Mouse (Mus musculus) heart, adult 2 months (tissue): ENCODE results near the gene Fam171a2. TPM values are rescaled to one million over a fixed set of nuclear protein-coding genes. Genes with fewer than 3 reads are reported as not detected.
A peak's percentile ranks its signal among the peaks of the same experiment; 100 is the strongest.

Experiments
- DNase-seq, 2 experiments: peaks; one replicate each; pipeline ENCODE4 v3.0.0; 2021
- H3K27ac ChIP-seq: fragments of 200-600 bp; 2 replicates; pipeline ENCODE4 v1.8.1; 2022
- H3K27me3 ChIP-seq: fragments of 200-500 bp; 2 replicates; pipeline ENCODE4 v1.6.1; 2012; ENCODE audit warnings: mild to moderate bottlenecking, low read length, inconsistent platforms, mixed read lengths; ENCODE audit not compliant: control insufficient read depth, insufficient read depth
- H3K36me3 ChIP-seq: fragments of 200-500 bp; 2 replicates; pipeline ENCODE4 v1.6.1; 2012; ENCODE audit warnings: low read length, inconsistent platforms; ENCODE audit not compliant: control insufficient read depth, insufficient read depth
- H3K4me1 ChIP-seq: fragments of 200-500 bp; 2 replicates; pipeline ENCODE4 v1.6.1; 2011; ENCODE audit warnings: low read length; ENCODE audit not compliant: control insufficient read depth, insufficient read depth
- H3K4me3 ChIP-seq: fragments of 200-600 bp; 2 replicates; pipeline ENCODE4 v1.8.1; 2022
- H3K79me2 ChIP-seq: fragments of 200-500 bp; replicated peaks from 2 replicates; pipeline ENCODE4 v1.6.1; 2012; ENCODE audit warnings: mild to moderate bottlenecking, inconsistent platforms, low read length, moderate library complexity, mixed read lengths; ENCODE audit not compliant: control insufficient read depth, insufficient read depth
- H3K9ac ChIP-seq: fragments of 200-500 bp; 2 replicates; pipeline ENCODE4 v1.6.1; 2012; ENCODE audit warnings: low read depth, mild to moderate bottlenecking, control low read depth, inconsistent platforms, low read length, mixed read lengths
- CTCF ChIP-seq: fragments of 200-600 bp; IDR thresholded peaks from 2 replicates; pipeline ENCODE4 v1.8.1; 2022; ENCODE audit warnings: antibody characterized with exemption, mild to moderate bottlenecking, moderate library complexity
- EP300 ChIP-seq: fragments of 200-500 bp; IDR thresholded peaks from 2 replicates; pipeline ENCODE4 v1.6.1; 2011; ENCODE audit warnings: low read depth, low read length, control low read depth; ENCODE audit not compliant: insufficient read depth
- POLR2A ChIP-seq: fragments of 200-500 bp; IDR thresholded peaks from 2 replicates; pipeline ENCODE4 v1.6.1; 2011; ENCODE audit warnings: mild to moderate bottlenecking, low read depth, low read length, control low read depth; ENCODE audit not compliant: insufficient read depth
- WGBS: fragments of 180-500 bp; shearing (Covaris S2); methylation state at CpG from one replicate; pipeline ENCODE4 v1.1.7; 2018; 5-methylcytosine and 5-hydroxymethylcytosine counted together
- intact Hi-C: fragments of 180-260 bp; cut with DNase I; formaldehyde crosslinking; loops from one replicate; pipeline ENCODE4 v1.15.1; 2025
- polyA plus RNA-seq: library from polyadenylated mRNA; depleted of rRNA; stranded (reverse); fragments of >200 nt; gene quantifications from 2 replicates; pipeline ENCODE4 v1.2.3, GENCODE M21; 2012
- total RNA-seq, 2 experiments: library from RNA; stranded (reverse); gene quantifications; 2 replicates each; pipeline ENCODE4 v1.2.3; 2021

Gene Fam171a2
- total and polyA plus RNA-seq, 3 experiments: 3.8 to 8.3 (median 3.9) TPM

GRCm38 (mm10) chr11:102408344-102408876, 39.1 kb downstream of the Fam171a2 start:
- H3K27me3 ChIP-seq: no peaks in the 10 kb centered on the region
- H3K36me3 ChIP-seq: no peaks in the 10 kb centered on the region
- H3K4me3 ChIP-seq: peak overlapping the region; percentile 71
- H3K79me2 ChIP-seq: no peaks in the 10 kb centered on the region
- peak overlapping the region; percentile 98 for H3K27ac ChIP-seq
- intact Hi-C loops: no loop called here
- TF ChIP-seq POLR2A (peak; percentile 85), CTCF (no peak), EP300 (peak; percentile 88)
- DNase-seq: peak; percentile 96 to 98
- peaks cover 5% of the 10 kb centered on the region for H3K4me1 ChIP-seq
- WGBS: under 1% methylated on average over 32 of the region's 32 CpGs
- peak overlapping the region; percentile 54 for H3K9ac ChIP-seq

GRCm38 (mm10) chr11:102407834-102408215, 39.7 kb downstream of the Fam171a2 start, which contains the start of gene Slc25a39:
Slc25a39 (minus strand) TSS chr11:102407946.
- DNase-seq: no peak
- H3K27me3 ChIP-seq: no peaks in the 10 kb centered on the region
- no peaks in the 10 kb centered on the region for H3K79me2 ChIP-seq
- peak within 1 kb of the TSS; percentile 98 for H3K27ac ChIP-seq
- peak within 1 kb of the TSS; percentile 92 for H3K9ac ChIP-seq
- TF ChIP-seq POLR2A: no peak
- TF ChIP-seq EP300: no peak
- TF ChIP-seq CTCF: 0 out of 2 replicates have a peak, but pooled peaks have one; percentile 0
- intact Hi-C loops: loop anchor here (1.0 kb wide), 2 partner anchors 22 to 92 kb away; partner anchors contain the start of gene Grn
- peak within 1 kb of the TSS; percentile 71 for H3K4me3 ChIP-seq
- WGBS: 1% methylated on average over 19 of the region's 19 CpGs
- H3K4me1 ChIP-seq: peaks cover 5% of the 10 kb centered on the region
- H3K36me3 ChIP-seq: no peaks in the 10 kb centered on the region

- Histone ChIP-seq H3K27ac (peak overlapping the region; percentile 98), H3K79me2 (no peaks in the 10 kb centered on the region), H3K27me3 (no peaks in the 10 kb centered on the region), H3K9ac (peak overlapping the region; percentile 92), H3K36me3 (no peaks in the 10 kb centered on the region), H3K4me1 (peaks cover 5% of the 10 kb centered on the region), H3K4me3 (peak overlapping the region; percentile 71)
- peak; percentile 96 to 97 for DNase-seq
- TF ChIP-seq EP300 (0 out of 2 replicates have a peak, but pooled peaks have one; percentile 64), CTCF (no peak; the same call in 1 of the 2 replicates), POLR2A (peak; percentile 79)
- under 1% methylated on average over 85 of the region's 85 CpGs for WGBS
- intact Hi-C loops: loop anchor here (1.0 kb wide), 2 partner anchors 23 to 91 kb away; partner anchors contain the start of gene Grn
Observed at GRCm38 (mm10) chr11:102406900-102407833, 40.3 kb downstream of the Fam171a2 start.

- WGBS: 11% methylated on average over 3 of the region's 3 CpGs
- peak overlapping the region; percentile 92 for H3K9ac ChIP-seq
- no peak for DNase-seq
- H3K36me3 ChIP-seq: no peaks in the 10 kb centered on the region
- no peak for TF ChIP-seq POLR2A
- TF ChIP-seq EP300: no peak
- TF ChIP-seq CTCF: no peak
- H3K27ac ChIP-seq: peak overlapping the region; percentile 98
- peaks cover 3% of the 10 kb centered on the region for H3K4me1 ChIP-seq
- H3K79me2 ChIP-seq: no peaks in the 10 kb centered on the region
- H3K27me3 ChIP-seq: no peaks in the 10 kb centered on the region
- intact Hi-C loops: no loop called here
- peak overlapping the region; percentile 71 for H3K4me3 ChIP-seq
Observed at GRCm38 (mm10) chr11:102406401-102406800, 41.1 kb downstream of the Fam171a2 start.

GRCm38 (mm10) chr11:102405544-102406285, 41.8 kb downstream of the Fam171a2 start:
- Histone ChIP-seq H3K4me3 (peak overlapping the region; percentile 71; the same call in 1 of the 2 replicates), H3K9ac (no peak overlapping the region), H3K4me1 (peaks cover 2% of the 10 kb centered on the region), H3K27me3 (no peaks in the 10 kb centered on the region), H3K36me3 (no peaks in the 10 kb centered on the region), H3K27ac (no peak overlapping the region), H3K79me2 (no peaks in the 10 kb centered on the region)
- intact Hi-C loops: no loop called here
- no peak for TF ChIP-seq CTCF
- no peak for TF ChIP-seq POLR2A
- TF ChIP-seq EP300: no peak
- WGBS: 85% methylated on average over 11 of the region's 11 CpGs
- no peak for DNase-seq
